Mouse (Mus musculus) embryonic stem cell, embryonic (primary cell): ENCODE results near the gene Pdp2.

Experiments
- CTCF ChIA-PET, 4 experiments: fragments of 300-600 bp in 2 of 4; fragments of 350-600 bp in 2 of 4; sonication (Branson Sonifier 250); formaldehyde crosslinking; loops; one replicate each; lab custom pipeline; 2022; ENCODE audit warnings: inconsistent platforms in 2 of 4; lab: Charles Lee
- POLR2A ChIA-PET, 4 experiments: fragments of 300-600 bp in 2 of 4; fragments of 350-600 bp in 2 of 4; sonication (Branson Sonifier 250); formaldehyde crosslinking; loops; one replicate each; lab custom pipeline; 2022; ENCODE audit warnings: antibody characterized with exemption in 4 of 4, inconsistent platforms in 1 of 4; lab: Charles Lee

The Pdp2 gene

GRCm38 (mm10) chr8:104591133-104591834 lies at the start of gene Pdp2:
Gene Pdp2 (plus strand): TSS chr8:104591451.
- POLR2A ChIA-PET, result interaction anchor here (0.8 to 4.5 kb wide), 15 partner anchors 7 to 341 kb away, joined by 3 to 36 read pairs (median 3); partner anchors contain the start of genes Cklf (in 1 of the 4) and Dync1li2 (in 1 of the 4)
- CTCF ChIA-PET, result interaction anchor here (0.6 to 4.9 kb wide), 9 partner anchors 11 to 63 kb away, joined by 4 to 39 read pairs (median 5); no protein-coding TSS in a partner anchor

- CTCF ChIA-PET, result interaction anchor here in 3 of 4 experiments (0.6 to 1.5 kb wide), 3 partner anchors 23 to 61 kb away, joined by 3 to 6 read pairs (median 6); no protein-coding TSS in a partner anchor
Observed at GRCm38 (mm10) chr8:104541515-104541880, 49.8 kb upstream of the Pdp2 start.

GRCm38 (mm10) chr8:104542160-104542559 lies 49.1 kb upstream of the Pdp2 start:
- CTCF ChIA-PET, result interaction anchor here in 3 of 4 experiments (0.6 to 1.5 kb wide), 4 partner anchors 27 to 99 kb away, joined by 3 to 8 read pairs (median 5); partner anchors contain the start of gene Dync1li2 (in 1 of the 3)
- POLR2A ChIA-PET, result interaction anchor here in 1 of 4 experiments (1.0 kb wide), 1 partner anchor 11 kb away, joined by 3 read pairs; no protein-coding TSS in a partner anchor

More at GRCm38 (mm10) chr8:104541515-104541880, 49.8 kb upstream of the Pdp2 start:
- POLR2A ChIA-PET, result interaction anchor here in 1 of 4 experiments (0.6 to 0.9 kb wide), 2 partner anchors 90 to 148 kb away, joined by 3 to 4 read pairs; no protein-coding TSS in a partner anchor

GRCm38 (mm10) chr8:104543440-104544045 lies 47.7 kb upstream of the Pdp2 start:
- ChIA-PET CTCF (interaction anchor here in 2 of 4 experiments (0.6 to 1.3 kb wide), 3 partner anchors 9 to 398 kb away, joined by 3 to 7 read pairs (median 4); partner anchors contain the start of genes Car7 (in 1 of the 2) and Nae1 (in 1 of the 2)), POLR2A (interaction anchor here in 1 of 4 experiments (1.2 kb wide), 1 partner anchor 8 kb away, joined by 3 read pairs; no protein-coding TSS in a partner anchor)

- ChIA-PET POLR2A (interaction anchor here in 1 of 4 experiments (0.6 kb wide), 1 partner anchor 34 kb away, joined by 3 read pairs; no protein-coding TSS in a partner anchor), CTCF (no interaction called here)
Observed at GRCm38 (mm10) chr8:104555191-104555590, 36.1 kb upstream of the Pdp2 start.

GRCm38 (mm10) chr8:104557226-104557625 lies 34.0 kb upstream of the Pdp2 start:
- CTCF ChIA-PET, result interaction anchor here in 3 of 4 experiments (0.7 to 1.3 kb wide), 5 partner anchors 10 to 530 kb away, joined by 3 to 6 read pairs (median 3); no protein-coding TSS in a partner anchor
- POLR2A ChIA-PET, result interaction anchor here in 2 of 4 experiments (0.6 to 0.8 kb wide), 3 partner anchors 50 to 196 kb away, joined by 3 read pairs; no protein-coding TSS in a partner anchor

GRCm38 (mm10) chr8:104560731-104561130 lies 30.5 kb upstream of the Pdp2 start:
- CTCF ChIA-PET, result interaction anchor here in 3 of 4 experiments (0.6 to 2.7 kb wide), 6 partner anchors 10 to 467 kb away, joined by 3 to 7 read pairs (median 4); no protein-coding TSS in a partner anchor
- POLR2A ChIA-PET, result no interaction called here

GRCm38 (mm10) chr8:104564633-104565456 lies 26.4 kb upstream of the Pdp2 start:
- POLR2A ChIA-PET, result interaction anchor here in 1 of 4 experiments (1.0 to 1.1 kb wide), 2 partner anchors 31 to 37 kb away, joined by 3 to 5 read pairs; no protein-coding TSS in a partner anchor
- CTCF ChIA-PET, result interaction anchor here (0.5 to 2.0 kb wide), 27 partner anchors 11 to 950 kb away, joined by 3 to 15 read pairs (median 4); partner anchors contain the start of genes Cmtm1 (in 1 of the 4), Dync1li2 (in 1 of the 4) and Terb1 (in 1 of the 4)

GRCm38 (mm10) chr8:104565457-104565798 lies 25.8 kb upstream of the Pdp2 start:
- ChIA-PET CTCF (interaction anchor here in 3 of 4 experiments (0.6 to 2.0 kb wide), 6 partner anchors 37 to 496 kb away, joined by 3 to 6 read pairs (median 4); partner anchors contain the start of gene Dync1li2 (in 1 of the 3)), POLR2A (interaction anchor here in 1 of 4 experiments (1.1 kb wide), 1 partner anchor 37 kb away, joined by 5 read pairs; no protein-coding TSS in a partner anchor)

- CTCF ChIA-PET, result interaction anchor here in 3 of 4 experiments (0.6 to 3.2 kb wide), 23 partner anchors 8 to 621 kb away, joined by 3 to 33 read pairs (median 6); partner anchors contain the start of genes Pdp2 (in 2 of the 3) and Cklf (in 1 of the 3)
Observed at GRCm38 (mm10) chr8:104569559-104569958, 21.7 kb upstream of the Pdp2 start.

GRCm38 (mm10) chr8:104570436-104571343 lies 20.6 kb upstream of the Pdp2 start:
- POLR2A ChIA-PET, result interaction anchor here in 2 of 4 experiments (0.6 to 1.2 kb wide), 4 partner anchors 17 to 231 kb away, joined by 3 read pairs; partner anchors contain the start of genes Car7 (in 1 of the 2), Cmtm3 (in 1 of the 2) and Nae1 (in 1 of the 2)

More at GRCm38 (mm10) chr8:104569559-104569958, 21.7 kb upstream of the Pdp2 start:
- POLR2A ChIA-PET, result no interaction called here

GRCm38 (mm10) chr8:104576820-104577219 lies 14.4 kb upstream of the Pdp2 start:
- ChIA-PET CTCF (interaction anchor here (0.5 to 2.1 kb wide), 9 partner anchors 7 to 722 kb away, joined by 3 to 18 read pairs (median 4); no protein-coding TSS in a partner anchor), POLR2A (interaction anchor here in 1 of 4 experiments (0.6 to 1.0 kb wide), 3 partner anchors 10 to 221 kb away, joined by 3 read pairs; no protein-coding TSS in a partner anchor)

More at GRCm38 (mm10) chr8:104570436-104571343, 20.6 kb upstream of the Pdp2 start:
- CTCF ChIA-PET, result interaction anchor here (0.5 to 3.2 kb wide), 56 partner anchors 8 to 1756 kb away, joined by 3 to 33 read pairs (median 4); partner anchors contain the start of genes Car7 (in 2 of the 4), Nae1 (in 2 of the 4), Pdp2 (in 2 of the 4) and Cklf (in 1 of the 4)

- POLR2A ChIA-PET, result interaction anchor here in 3 of 4 experiments (0.6 to 1.0 kb wide), 4 partner anchors 14 to 325 kb away, joined by 3 read pairs; partner anchors contain the start of gene Pdp2 (in 1 of the 3)
Observed at GRCm38 (mm10) chr8:104577606-104578005, 13.6 kb upstream of the Pdp2 start.

GRCm38 (mm10) chr8:104584522-104584921 lies 6.7 kb upstream of the Pdp2 start:
- ChIA-PET CTCF (interaction anchor here in 1 of 4 experiments (1.1 kb wide), 1 partner anchor 18 kb away, joined by 3 read pairs; no protein-coding TSS in a partner anchor), POLR2A (interaction anchor here in 2 of 4 experiments (0.6 kb wide), 2 partner anchors 73 to 532 kb away, joined by 3 read pairs; no protein-coding TSS in a partner anchor)

More at GRCm38 (mm10) chr8:104577606-104578005, 13.6 kb upstream of the Pdp2 start:
- CTCF ChIA-PET, result interaction anchor here (0.7 to 2.1 kb wide), 15 partner anchors 8 to 489 kb away, joined by 3 to 18 read pairs (median 4); partner anchors contain the start of gene Pdp2 (in 2 of the 4)

- ChIA-PET POLR2A (interaction anchor here in 3 of 4 experiments (0.9 to 4.5 kb wide), 6 partner anchors 8 to 16 kb away, joined by 3 to 36 read pairs (median 8); no protein-coding TSS in a partner anchor), CTCF (interaction anchor here in 3 of 4 experiments (2.2 to 4.9 kb wide), 4 partner anchors 12 to 20 kb away, joined by 9 to 39 read pairs (median 20); no protein-coding TSS in a partner anchor)
Observed at GRCm38 (mm10) chr8:104590284-104590683, 967 bp upstream of the Pdp2 start.
